Mouse (Mus musculus) liver, postnatal 0 days (tissue): ENCODE measurements at regions not wholly inside any gene's neighbourhood (a gene's known extent, or its start where the extent isn't known, plus 50 kb on each side); places are given as distances from the start of the nearest gene placed in this dataset.

Experiments used
- CTCF ChIP-seq: sonication (generic); IDR thresholded peaks from 2 replicates; pipeline ENCODE4 v1.5.1; 2016; ENCODE audit warnings: antibody characterized with exemption, low read depth
- EP300 ChIP-seq: IDR thresholded peaks from 2 replicates; pipeline ENCODE4 v1.6.1; 2016; ENCODE audit warnings: antibody characterized with exemption, low read depth, mild to moderate bottlenecking

DNA sequence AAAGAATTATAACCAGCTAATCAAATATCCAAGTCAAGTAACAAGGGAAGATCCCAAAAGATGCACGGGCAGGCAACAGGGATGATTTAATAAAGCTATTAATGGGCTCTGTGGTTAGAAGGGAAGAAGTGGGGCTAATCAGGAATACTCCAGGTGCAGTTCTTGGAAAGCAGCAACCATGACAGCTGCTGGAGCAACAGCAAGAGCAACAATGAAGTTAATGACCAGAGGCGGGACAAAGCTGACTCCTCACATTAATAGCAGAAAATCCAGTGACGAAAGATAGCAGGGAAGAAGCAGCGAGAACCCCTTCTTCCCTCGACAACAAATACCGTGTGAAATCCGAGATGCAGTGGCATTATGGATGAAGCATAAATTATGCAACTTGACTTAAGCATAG is 89.9 kb upstream of the Plppr4 start:
- no peak for TF ChIP-seq CTCF
- no peak for TF ChIP-seq EP300
